Mouse (Mus musculus) activated CD4-positive, CD25-positive, alpha-beta regulatory T cell, adult 4 months (primary cell): ENCODE data around the gene Mtf1. TPM values are rescaled to one million over a fixed set of nuclear protein-coding genes. Genes with fewer than 3 reads are reported as not detected.

ENCODE experiments used
- ATAC-seq: one replicate; pipeline ENCODE4 v1.8.0; 2017
- polyA plus RNA-seq, 2 experiments: library from polyadenylated mRNA; unstranded; fragments of 100-300 nt; shearing (Covaris generic); gene quantifications; one replicate each; pipeline ENCODE4 v1.2.1; 2017

Gene Mtf1
- polyA plus RNA-seq, 2 experiments from 2014 or later, result 14.2 to 18.5 TPM

GRCm38 (mm10) chr4:124802309-124803260, 681 bp downstream of the Mtf1 start:
- ATAC-seq, result peak; percentile 99

GRCm38 (mm10) chr4:124803406-124803805, 1.5 kb downstream of the Mtf1 start:
- no peak for ATAC-seq

GRCm38 (mm10) chr4:124808511-124808910, 6.6 kb downstream of the Mtf1 start:
- no peak for ATAC-seq

GRCm38 (mm10) chr4:124809136-124809883, 7.4 kb downstream of the Mtf1 start:
- no peak for ATAC-seq

- no peak for ATAC-seq
These were observed 8.2 kb downstream of the Mtf1 start for GRCm38 (mm10) chr4:124810056-124810455.

- ATAC-seq, result no peak
These were observed 9.6 kb downstream of the Mtf1 start for GRCm38 (mm10) chr4:124811347-124811975.

GRCm38 (mm10) chr4:124815901-124816300, 14.0 kb downstream of the Mtf1 start:
- no peak for ATAC-seq

GRCm38 (mm10) chr4:124817803-124818202, 15.9 kb downstream of the Mtf1 start:
- no peak for ATAC-seq

- no peak for ATAC-seq
These were observed 16.9 kb downstream of the Mtf1 start for GRCm38 (mm10) chr4:124818832-124819231.

- no peak for ATAC-seq
These were observed 23.1 kb downstream of the Mtf1 start for GRCm38 (mm10) chr4:124824967-124825366.

GRCm38 (mm10) chr4:124825371-124825965, 23.6 kb downstream of the Mtf1 start:
- ATAC-seq, result no peak

- ATAC-seq, result no peak
These were observed 27.8 kb downstream of the Mtf1 start for GRCm38 (mm10) chr4:124829671-124830070.

- ATAC-seq, result no peak
These were observed 30.9 kb downstream of the Mtf1 start for GRCm38 (mm10) chr4:124832796-124833195.

GRCm38 (mm10) chr4:124838035-124838700, 36.3 kb downstream of the Mtf1 start:
- no peak for ATAC-seq

- no peak for ATAC-seq
These were observed 39.1 kb downstream of the Mtf1 start for GRCm38 (mm10) chr4:124840998-124841397.

- ATAC-seq, result peak; percentile 54
These were observed 41.6 kb downstream of the Mtf1 start for GRCm38 (mm10) chr4:124843493-124843892.

GRCm38 (mm10) chr4:124847573-124847972, 45.7 kb downstream of the Mtf1 start:
- ATAC-seq, result peak; percentile 29

GRCm38 (mm10) chr4:124849631-124850260, 47.8 kb downstream of the Mtf1 start:
- ATAC-seq, result no peak

- ATAC-seq, result peak; percentile 82
These were observed 48.5 kb downstream of the Mtf1 start, which contains the start of gene Yrdc for GRCm38 (mm10) chr4:124850261-124850913. Gene Yrdc, plus strand, starts transcription at chr4:124850679.

GRCm38 (mm10) chr4:124850933-124851658, 49.2 kb downstream of the Mtf1 start, which contains the start of gene 1110065P20Rik:
Gene 1110065P20Rik, minus strand, starts transcription at chr4:124851196.
- ATAC-seq, result peak; percentile 72
